Mouse (Mus musculus): ENCODE data around the gene Erp29.

Erp29 gene

GRCm38 (mm10) chr5:121400849-121401248 is 51.5 kb downstream of the Erp29 start:
- no peak for TF ChIP-seq GATA4 (IDR thresholded peaks at IDR 0.05; ENCODE audit: insufficient replicate concordance, low read length)

- TF ChIP-seq GATA4 (IDR thresholded peaks at IDR 0.05; ENCODE audit: insufficient replicate concordance, low read length): no peak
Measured at GRCm38 (mm10) chr5:121400064-121400463, 52.2 kb downstream of the Erp29 start.

GRCm38 (mm10) chr5:121399540-121399939 is 52.8 kb downstream of the Erp29 start:
- no peak for TF ChIP-seq GATA4 (IDR thresholded peaks at IDR 0.05; ENCODE audit: insufficient replicate concordance, low read length)

GRCm38 (mm10) chr5:121398965-121399462 is 53.3 kb downstream of the Erp29 start:
- TF ChIP-seq GATA4 (IDR thresholded peaks at IDR 0.05; ENCODE audit: insufficient replicate concordance, low read length): no peak

GRCm38 (mm10) chr5:121398146-121398964 is 54.0 kb downstream of the Erp29 start:
- no peak for TF ChIP-seq GATA4 (IDR thresholded peaks at IDR 0.05; ENCODE audit: insufficient replicate concordance, low read length)

- no peak; the same call in 1 of the 2 replicates for TF ChIP-seq GATA4 (IDR thresholded peaks at IDR 0.05; ENCODE audit: insufficient replicate concordance, low read length)
Measured at GRCm38 (mm10) chr5:121397187-121398145, 54.8 kb downstream of the Erp29 start, which contains the start of gene Naa25. Gene Naa25, plus strand, starts transcription at chr5:121397936.

- TF ChIP-seq GATA4 (IDR thresholded peaks at IDR 0.05; ENCODE audit: insufficient replicate concordance, low read length): no peak
Measured at GRCm38 (mm10) chr5:121395621-121396020, 56.7 kb downstream of the Erp29 start.

- TF ChIP-seq GATA4 (IDR thresholded peaks at IDR 0.05; ENCODE audit: insufficient replicate concordance, low read length): no peak
Measured at GRCm38 (mm10) chr5:121393402-121393801, 58.9 kb downstream of the Erp29 start.

- no peak for TF ChIP-seq GATA4 (IDR thresholded peaks at IDR 0.05; ENCODE audit: insufficient replicate concordance, low read length)
Measured at GRCm38 (mm10) chr5:121392667-121393380, 59.5 kb downstream of the Erp29 start.

GRCm38 (mm10) chr5:121389691-121390090 is 62.6 kb downstream of the Erp29 start:
- no peak for TF ChIP-seq GATA4 (IDR thresholded peaks at IDR 0.05; ENCODE audit: insufficient replicate concordance, low read length)

GRCm38 (mm10) chr5:121389106-121389505 is 63.2 kb downstream of the Erp29 start:
- TF ChIP-seq GATA4 (IDR thresholded peaks at IDR 0.05; ENCODE audit: insufficient replicate concordance, low read length): no peak

- TF ChIP-seq GATA4 (IDR thresholded peaks at IDR 0.05; ENCODE audit: insufficient replicate concordance, low read length): no peak
Measured at GRCm38 (mm10) chr5:121387126-121387525, 65.2 kb downstream of the Erp29 start.

GRCm38 (mm10) chr5:121386120-121386909 is 66.0 kb downstream of the Erp29 start:
- TF ChIP-seq GATA4 (IDR thresholded peaks at IDR 0.05; ENCODE audit: insufficient replicate concordance, low read length): no peak
